Mouse (Mus musculus) embryonic facial prominence, embryonic 12.5 days (tissue): ENCODE results near the gene Sipa1l2. TPM values are rescaled to one million over a fixed set of nuclear protein-coding genes. Genes with fewer than 3 reads are reported as not detected.

Experiments used
- ATAC-seq: fragments of 200-750 bp; cut with Nextera tagmentation; 2 replicates; pipeline ENCODE4 v1.8.0; 2017; ENCODE audit not compliant: insufficient number of reproducible peaks, insufficient read depth, low FRiP score, low TSS enrichment
- H3K27ac ChIP-seq: fragments of 300-500 bp; sonication (generic); 2 replicates; pipeline ENCODE4 v1.5.1; 2016; ENCODE audit warnings: mild to moderate bottlenecking
- H3K27me3 ChIP-seq: fragments of 300-500 bp; sonication (generic); 2 replicates; pipeline ENCODE4 v1.6.1; 2016; ENCODE audit warnings: mild to moderate bottlenecking, moderate library complexity
- H3K36me3 ChIP-seq: fragments of 300-500 bp; sonication (generic); 2 replicates; pipeline ENCODE4 v1.6.1; 2016; ENCODE audit warnings: mild to moderate bottlenecking
- H3K4me1 ChIP-seq: fragments of 300-500 bp; sonication (generic); 2 replicates; pipeline ENCODE4 v1.6.1; 2016
- H3K4me2 ChIP-seq: fragments of 300-500 bp; sonication (generic); replicated peaks from 2 replicates; pipeline ENCODE4 v1.6.1; 2016; ENCODE audit warnings: mild to moderate bottlenecking, moderate library complexity
- H3K4me3 ChIP-seq: fragments of 300-500 bp; sonication (generic); 2 replicates; pipeline ENCODE4 v1.5.1; 2016; ENCODE audit warnings: mild to moderate bottlenecking
- H3K9ac ChIP-seq: fragments of 300-500 bp; sonication (generic); 2 replicates; pipeline ENCODE4 v1.6.1; 2016; ENCODE audit warnings: mild to moderate bottlenecking, moderate library complexity
- H3K9me3 ChIP-seq: fragments of 300-500 bp; sonication (generic); 2 replicates; pipeline ENCODE4 v1.6.1; 2016; ENCODE audit warnings: mild to moderate bottlenecking, moderate library complexity
- WGBS: fragments of 180-500 bp; shearing (Covaris S2); methylation state at CpG from one replicate; pipeline ENCODE4 v1.1.7; 2016; 5-methylcytosine and 5-hydroxymethylcytosine counted together
- polyA plus RNA-seq: library from polyadenylated mRNA; unstranded; fragments of >200 nt; fragmentation: Nextera tagmentation; extraction: Ambion mirVana; gene quantifications from 2 replicates; pipeline ENCODE4 v1.2.1, GENCODE M21; 2016

Sipa1l2 gene
- 24.1 and 24.2 TPM in 2 replicates for polyA plus RNA-seq

DNA sequence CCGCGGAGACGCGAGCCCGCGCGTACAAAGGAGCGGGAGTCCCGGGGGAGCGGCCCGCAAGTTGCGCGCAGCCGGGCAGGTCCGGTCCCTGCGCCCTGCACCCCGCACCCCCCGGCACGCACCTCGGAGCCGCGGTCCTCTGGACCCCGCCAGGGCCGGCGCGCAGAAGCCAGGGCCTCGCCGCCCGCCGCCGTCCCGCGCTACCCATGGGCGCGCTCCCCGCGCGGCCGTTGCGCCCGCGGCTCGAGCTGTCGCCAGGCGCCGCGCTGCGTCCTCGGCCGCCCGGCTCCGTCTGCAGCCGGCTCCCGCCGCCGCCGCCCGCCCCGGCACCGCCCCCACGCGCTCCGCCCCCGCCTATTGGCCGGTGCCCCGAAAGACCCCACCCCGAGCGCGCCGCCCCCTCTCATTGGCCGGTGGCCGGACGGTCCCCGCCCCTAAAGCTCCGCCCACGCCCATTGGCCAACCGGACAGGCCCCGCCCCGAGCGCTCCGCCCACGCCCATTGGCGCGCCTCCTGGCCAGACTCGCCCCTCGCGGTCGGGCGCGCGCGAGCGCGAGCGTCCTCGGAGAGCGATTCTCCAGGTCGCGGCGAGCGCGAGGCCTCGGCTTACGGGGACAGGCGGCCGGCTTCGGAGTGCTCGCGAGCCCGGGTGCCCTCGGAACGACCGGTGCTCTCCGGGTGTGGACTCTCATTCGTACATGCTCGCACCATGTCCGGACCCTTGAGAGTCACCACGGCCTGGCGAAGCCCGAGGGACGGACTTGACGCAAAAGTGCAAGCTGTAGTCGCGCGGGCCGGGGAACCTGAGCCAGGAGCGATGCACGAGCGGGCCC, at the start of gene Sipa1l2:
Sipa1l2 (minus strand) TSS at position 276 of the 833 bp plus-strand sequence.
- peak; percentile 84 for ATAC-seq
- no peaks in the 10 kb centered on the region for H3K36me3 ChIP-seq

DNA sequence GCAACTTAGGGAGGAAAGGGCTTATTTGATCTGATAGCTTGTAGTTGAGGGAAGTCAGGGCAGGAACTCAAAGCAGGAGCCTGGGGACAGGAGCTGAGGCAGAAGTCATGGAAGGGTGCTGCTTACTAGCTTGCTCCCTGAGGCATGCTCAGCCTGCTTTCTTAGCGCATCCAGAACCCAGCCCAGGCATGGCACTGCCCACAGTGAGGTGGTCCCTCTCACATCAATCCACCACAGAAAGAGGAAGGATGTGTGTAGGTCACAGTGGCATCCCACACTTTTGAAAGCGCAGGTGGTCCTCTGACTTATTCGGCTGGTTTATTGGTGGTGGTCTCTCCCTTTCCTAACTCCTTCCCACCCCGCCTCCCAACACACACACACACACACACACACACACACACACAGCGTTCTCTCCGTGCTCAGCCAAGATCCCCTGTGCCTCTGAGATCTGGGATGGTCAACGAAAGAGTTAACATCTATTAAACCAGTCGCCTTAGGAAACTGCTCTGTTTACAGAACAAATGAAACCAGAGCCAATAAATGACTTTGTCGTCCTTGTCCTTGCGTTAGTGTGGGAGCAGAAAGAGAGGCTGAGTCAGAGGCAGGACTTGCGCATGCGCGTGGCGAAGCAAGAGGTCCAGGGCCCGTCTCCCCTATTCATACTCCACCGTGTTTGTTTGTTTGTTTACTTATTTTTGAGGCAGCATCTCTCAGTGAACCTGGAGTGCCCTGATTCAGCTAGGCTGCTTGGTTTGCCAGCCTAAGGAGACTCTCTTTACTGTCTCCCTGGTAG, 49.1 kb upstream of the Sipa1l2 start:
- Histone ChIP-seq H3K36me3 (no peaks in the 10 kb centered on the region), H3K9ac (no peak overlapping the region), H3K4me3 (no peak overlapping the region), H3K27ac (no peak overlapping the region), H3K4me1 (peaks cover 11% of the 10 kb centered on the region), H3K9me3 (no peaks in the 10 kb centered on the region), H3K27me3 (no peaks in the 10 kb centered on the region), H3K4me2 (no peak overlapping the region)
- whole genome bisulfite sequencing = 68% methylated on average over 16 of the region's 16 CpGs
- no peak for ATAC-seq

More for the DNA sequence above, at the start of gene Sipa1l2:
- under 1% methylated on average over 113 of the region's 129 CpGs for WGBS
- H3K27ac ChIP-seq = peak within 1 kb of the TSS; percentile 50; the same call in 1 of the 2 replicates
- H3K27me3 ChIP-seq = peaks cover 5% of the 10 kb centered on the region; the same call in 1 of the 2 replicates
- H3K4me3 ChIP-seq = peak within 1 kb of the TSS; percentile 74
- peak within 1 kb of the TSS; percentile 86 for H3K9ac ChIP-seq
- no peaks in the 10 kb centered on the region for H3K9me3 ChIP-seq
- H3K4me2 ChIP-seq = peak within 1 kb of the TSS; percentile 90
- H3K4me1 ChIP-seq = peaks cover 18% of the 10 kb centered on the region

GRCm38 (mm10) chr8:125616935-125617334, 47.3 kb upstream of the Sipa1l2 start:
- WGBS = 77% methylated on average over 5 of the region's 5 CpGs
- Histone ChIP-seq H3K36me3 (no peaks in the 10 kb centered on the region), H3K4me2 (no peak overlapping the region), H3K9me3 (no peaks in the 10 kb centered on the region), H3K4me1 (peaks cover 19% of the 10 kb centered on the region), H3K27ac (no peak overlapping the region), H3K9ac (no peak overlapping the region), H3K27me3 (no peaks in the 10 kb centered on the region), H3K4me3 (no peak overlapping the region)
- no peak for ATAC-seq

- Histone ChIP-seq H3K4me3 (no peak overlapping the region), H3K4me1 (peaks cover 23% of the 10 kb centered on the region)
- 85% methylated on average over 3 of the region's 3 CpGs for WGBS
Observed at GRCm38 (mm10) chr8:125616039-125616438, 46.4 kb upstream of the Sipa1l2 start.

GRCm38 (mm10) chr8:125613552-125613951, 43.9 kb upstream of the Sipa1l2 start:
- Histone ChIP-seq H3K4me2 (no peak overlapping the region), H3K4me3 (no peak overlapping the region), H3K27ac (no peak overlapping the region), H3K27me3 (no peaks in the 10 kb centered on the region), H3K36me3 (no peaks in the 10 kb centered on the region), H3K9me3 (no peaks in the 10 kb centered on the region), H3K4me1 (peaks cover 12% of the 10 kb centered on the region), H3K9ac (no peak overlapping the region)
- no peak for ATAC-seq
- 93% methylated on average over 2 of the region's 2 CpGs for WGBS

More at GRCm38 (mm10) chr8:125616039-125616438, 46.4 kb upstream of the Sipa1l2 start:
- no peaks in the 10 kb centered on the region for H3K36me3 ChIP-seq
- no peaks in the 10 kb centered on the region for H3K9me3 ChIP-seq
- ATAC-seq = no peak
- no peaks in the 10 kb centered on the region for H3K27me3 ChIP-seq
- H3K9ac ChIP-seq = no peak overlapping the region
- no peak overlapping the region for H3K4me2 ChIP-seq
- H3K27ac ChIP-seq = no peak overlapping the region

DNA sequence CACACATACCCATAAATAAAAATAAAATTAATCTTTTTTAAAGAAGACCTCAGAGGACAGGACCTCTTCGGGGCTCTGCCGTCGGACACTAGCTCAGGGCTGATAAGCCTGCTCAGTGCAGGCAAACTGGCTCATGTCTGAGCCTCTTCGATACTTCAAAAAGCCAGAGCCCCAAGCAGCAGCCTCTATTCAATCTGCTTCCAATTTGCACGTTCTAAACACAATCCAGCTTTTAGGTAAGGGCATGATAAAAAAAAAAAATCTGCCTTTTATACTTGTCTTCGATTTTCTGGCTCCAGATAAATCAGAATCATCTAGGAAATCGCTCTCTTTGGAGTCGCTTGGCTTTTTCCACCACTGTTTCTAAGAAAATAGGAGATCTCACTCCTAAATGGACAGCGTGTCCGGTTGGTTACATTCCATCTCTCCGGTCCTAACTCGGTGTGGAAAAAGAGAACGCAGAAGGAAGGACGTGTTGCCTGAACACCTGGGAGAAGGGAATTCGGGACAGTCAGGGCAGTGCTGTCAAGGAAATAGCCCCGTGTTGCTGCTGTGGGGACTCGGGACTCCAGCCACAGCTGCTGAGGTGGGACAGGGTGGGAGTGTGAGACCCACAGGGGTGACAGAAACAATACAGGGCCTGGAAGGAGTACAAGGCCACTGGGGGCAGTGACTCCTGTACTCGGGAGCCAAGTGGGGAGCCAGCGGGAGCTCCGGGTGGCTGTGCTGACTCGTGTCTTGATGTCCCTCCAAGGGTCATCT, 42.4 kb upstream of the Sipa1l2 start:
- no peak for ATAC-seq
- H3K27me3 ChIP-seq = no peaks in the 10 kb centered on the region
- H3K36me3 ChIP-seq = no peaks in the 10 kb centered on the region
- H3K4me3 ChIP-seq = no peak overlapping the region
- H3K9ac ChIP-seq = no peak overlapping the region
- H3K4me1 ChIP-seq = peaks cover 12% of the 10 kb centered on the region
- peak overlapping the region; percentile 60 for H3K27ac ChIP-seq
- 54% methylated on average over 21 of the region's 21 CpGs for WGBS
- no peak overlapping the region for H3K4me2 ChIP-seq
- H3K9me3 ChIP-seq = no peaks in the 10 kb centered on the region

DNA sequence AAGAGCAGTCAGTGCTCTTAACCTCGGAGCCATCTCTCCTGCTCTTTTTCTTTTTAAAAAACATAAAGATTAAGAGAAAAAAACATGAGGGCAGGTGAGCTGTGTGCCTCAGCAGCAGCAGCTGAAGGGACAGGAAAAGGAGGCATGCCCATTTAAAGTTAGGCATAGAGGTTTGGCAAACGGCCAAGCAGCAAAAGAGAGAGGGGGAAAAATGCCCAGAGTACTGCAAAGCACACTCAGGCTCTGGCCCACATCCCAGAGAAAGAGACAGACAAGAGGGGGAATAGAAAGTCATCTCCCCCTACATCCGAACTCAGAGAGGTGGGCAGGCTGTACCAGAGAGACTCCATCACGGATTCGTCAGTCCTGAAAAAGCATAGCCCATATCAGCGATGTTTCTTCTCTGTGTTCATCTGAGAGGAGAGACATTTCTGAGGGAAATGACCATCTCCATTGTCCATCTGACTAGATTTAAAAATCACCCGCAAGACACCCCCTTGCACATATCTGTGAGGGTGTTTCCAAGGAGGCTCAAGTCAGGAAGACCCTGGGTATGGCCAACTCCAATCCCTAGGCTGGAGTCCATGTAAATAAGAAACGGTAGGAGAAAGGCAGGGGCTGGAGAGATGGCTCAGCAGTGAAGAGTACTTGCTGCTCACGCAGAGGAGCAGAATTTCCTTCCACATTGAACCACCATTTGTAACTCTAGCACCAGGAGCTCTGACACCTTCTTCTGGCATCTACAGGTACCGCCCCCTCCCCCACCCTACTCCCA, 41.6 kb upstream of the Sipa1l2 start:
- Histone ChIP-seq H3K27ac (0 out of 2 replicates have a peak overlapping the region, but pooled peaks have one; percentile 41), H3K36me3 (no peaks in the 10 kb centered on the region), H3K9ac (no peak overlapping the region), H3K9me3 (no peaks in the 10 kb centered on the region), H3K4me1 (peaks cover 12% of the 10 kb centered on the region), H3K4me3 (no peak overlapping the region), H3K27me3 (no peaks in the 10 kb centered on the region), H3K4me2 (no peak overlapping the region)
- no peak for ATAC-seq
- WGBS = 84% methylated on average over 10 of the region's 10 CpGs

DNA sequence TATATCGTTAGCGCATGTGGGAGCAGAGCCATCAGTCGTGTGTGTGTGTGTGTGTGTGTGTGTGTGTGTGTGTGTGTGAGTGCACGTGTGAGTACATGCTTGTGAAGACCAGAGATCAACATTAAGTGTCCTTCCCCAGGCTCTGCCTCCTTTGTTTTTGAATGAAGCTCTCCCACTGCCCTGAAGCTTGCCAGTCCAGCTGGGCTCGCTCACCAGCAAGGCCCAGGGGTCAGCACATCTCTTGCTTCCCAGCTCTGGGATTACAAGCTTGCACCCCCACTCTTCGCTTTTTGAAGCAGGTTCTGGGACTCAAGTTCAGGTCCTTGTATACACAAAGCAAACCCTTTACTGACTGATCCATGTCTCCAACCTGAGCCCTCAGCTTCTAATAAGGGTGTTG, 40.1 kb upstream of the Sipa1l2 start:
- H3K36me3 ChIP-seq = no peaks in the 10 kb centered on the region

GRCm38 (mm10) chr8:125607714-125608223, 38.2 kb upstream of the Sipa1l2 start:
- ATAC-seq = no peak
- H3K36me3 ChIP-seq = no peaks in the 10 kb centered on the region
- H3K4me3 ChIP-seq = no peak overlapping the region
- H3K4me2 ChIP-seq = no peak overlapping the region
- no peak overlapping the region for H3K9ac ChIP-seq
- no peaks in the 10 kb centered on the region for H3K27me3 ChIP-seq
- peaks cover 12% of the 10 kb centered on the region for H3K4me1 ChIP-seq
- H3K9me3 ChIP-seq = no peaks in the 10 kb centered on the region
- no peak overlapping the region for H3K27ac ChIP-seq
- WGBS = 89% methylated on average over 4 of the region's 4 CpGs

More for the DNA sequence above, 40.1 kb upstream of the Sipa1l2 start:
- ATAC-seq = no peak
- Histone ChIP-seq H3K4me3 (no peak overlapping the region), H3K4me1 (peaks cover 12% of the 10 kb centered on the region), H3K27ac (no peak overlapping the region), H3K9me3 (no peaks in the 10 kb centered on the region), H3K9ac (no peak overlapping the region), H3K4me2 (no peak overlapping the region), H3K27me3 (no peaks in the 10 kb centered on the region)
- WGBS = 86% methylated on average over 6 of the region's 6 CpGs

GRCm38 (mm10) chr8:125606937-125607336, 37.3 kb upstream of the Sipa1l2 start:
- H3K4me2 ChIP-seq = no peak overlapping the region
- 77% methylated on average over 3 of the region's 3 CpGs for WGBS
- ATAC-seq = no peak
- H3K9me3 ChIP-seq = no peaks in the 10 kb centered on the region
- no peak overlapping the region for H3K27ac ChIP-seq
- no peak overlapping the region for H3K4me3 ChIP-seq
- H3K36me3 ChIP-seq = no peaks in the 10 kb centered on the region
- H3K9ac ChIP-seq = no peak overlapping the region
- H3K4me1 ChIP-seq = peaks cover 4% of the 10 kb centered on the region
- no peaks in the 10 kb centered on the region for H3K27me3 ChIP-seq
